Mouse (Mus musculus): ENCODE data around the gene Lrrc4. TPM values are rescaled to one million over a fixed set of nuclear protein-coding genes. Genes with fewer than 3 reads are reported as not detected.

The Lrrc4 gene
- 10 to 100 TPM; 62.3 to 65.5 TPM for total RNA-seq (2021)
- long read RNA-seq, transcript Lrrc4-201 (1 exons, 3,615 nt) = major isoform, 29 of 43 reads
- long read RNA-seq, partial matches to known transcripts = 1 of 43 reads
- long read RNA-seq, other reads (novel, unspliced or antisense) = 13 of 43 reads

DNA sequence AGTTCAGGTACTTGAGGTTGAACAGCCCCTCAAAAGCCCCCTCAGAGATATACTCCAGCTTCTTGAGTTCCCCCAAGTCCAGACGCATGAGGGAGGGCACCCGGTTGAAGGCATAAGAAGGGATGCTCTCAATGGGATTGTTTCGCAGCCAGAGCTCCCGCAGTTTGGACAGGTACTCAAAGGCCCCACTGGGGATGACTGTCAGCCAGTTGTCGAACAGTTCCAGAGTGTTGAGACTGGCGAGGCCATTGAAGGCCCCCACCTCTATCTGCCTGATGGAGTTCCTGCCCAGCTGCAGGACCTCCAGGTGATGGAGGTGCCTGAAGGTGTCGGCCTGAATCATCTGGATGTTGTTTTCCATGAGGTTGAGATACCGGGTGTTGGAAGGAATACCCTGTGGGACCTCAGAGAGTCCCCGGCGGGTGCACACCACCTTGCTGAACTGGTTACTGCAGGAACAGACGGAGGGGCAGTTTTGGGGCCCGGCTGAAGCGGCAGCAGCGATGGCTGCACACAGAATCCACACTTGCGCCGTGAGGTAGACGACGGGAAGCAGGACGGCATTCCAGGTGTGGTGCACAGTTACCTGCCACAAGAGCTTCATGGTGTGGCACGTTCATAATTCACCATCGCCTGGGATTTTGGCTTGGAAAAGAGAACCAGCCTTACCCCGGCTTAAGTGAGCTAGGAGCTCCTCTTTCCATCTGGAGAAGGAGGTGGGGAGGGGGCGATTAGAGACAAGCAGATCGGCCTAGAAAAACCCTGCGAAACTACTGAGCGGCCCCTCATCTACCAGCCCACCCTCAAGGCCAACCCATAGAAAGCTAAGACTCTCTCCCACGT, at the start of gene Lrrc4:
Gene Lrrc4 (minus strand): TSS at position 737 of the 843 bp plus-strand sequence.
- peak in 1 of 2 experiments; percentile 47 for DNase-seq (ENCODE audit: low spot score in 2 of 2)

DNA sequence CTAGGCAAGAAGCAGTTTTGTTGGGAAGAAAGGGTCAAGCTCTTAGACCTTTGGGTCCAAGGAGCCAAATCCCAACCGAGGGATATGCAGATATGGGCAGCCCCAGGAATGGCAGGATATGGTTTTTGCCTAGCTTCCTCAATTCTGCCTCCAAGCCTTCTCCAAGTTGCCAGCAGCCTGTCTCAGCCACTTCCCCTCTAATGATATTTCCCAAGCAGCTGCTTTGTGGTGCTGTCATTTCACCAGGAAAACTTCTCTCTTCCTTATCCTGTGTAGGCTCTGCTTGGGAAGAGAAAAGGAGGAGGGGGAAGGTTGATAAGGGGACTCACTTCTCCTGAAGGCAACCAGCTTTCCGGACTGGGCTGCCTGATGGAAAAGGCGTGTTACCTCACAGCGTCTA, 49.4 kb upstream of the Lrrc4 start:
- no peak for DNase-seq (ENCODE audit: low spot score in 2 of 2)

DNA sequence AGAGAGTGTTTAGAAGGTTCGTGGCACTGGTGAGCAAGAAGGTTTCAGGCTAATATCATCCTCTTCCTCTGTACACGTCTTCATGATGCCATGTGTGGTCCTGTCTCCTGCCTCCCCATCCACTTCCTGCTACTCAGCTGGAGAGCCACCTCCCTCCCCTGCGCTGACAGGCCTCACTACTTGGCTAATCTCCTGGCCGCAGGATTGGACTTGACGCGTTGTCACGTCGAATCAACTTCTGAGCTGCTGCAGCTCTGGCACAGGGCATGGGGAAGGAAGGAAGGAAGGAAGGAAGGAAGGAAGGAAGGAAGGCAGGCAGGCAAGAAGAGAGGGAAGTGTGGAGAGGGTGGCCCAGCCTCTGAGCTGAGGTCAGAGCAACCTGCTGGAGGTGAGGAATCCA, 47.8 kb upstream of the Lrrc4 start:
- no peak for DNase-seq (ENCODE audit: low spot score in 2 of 2)

DNA sequence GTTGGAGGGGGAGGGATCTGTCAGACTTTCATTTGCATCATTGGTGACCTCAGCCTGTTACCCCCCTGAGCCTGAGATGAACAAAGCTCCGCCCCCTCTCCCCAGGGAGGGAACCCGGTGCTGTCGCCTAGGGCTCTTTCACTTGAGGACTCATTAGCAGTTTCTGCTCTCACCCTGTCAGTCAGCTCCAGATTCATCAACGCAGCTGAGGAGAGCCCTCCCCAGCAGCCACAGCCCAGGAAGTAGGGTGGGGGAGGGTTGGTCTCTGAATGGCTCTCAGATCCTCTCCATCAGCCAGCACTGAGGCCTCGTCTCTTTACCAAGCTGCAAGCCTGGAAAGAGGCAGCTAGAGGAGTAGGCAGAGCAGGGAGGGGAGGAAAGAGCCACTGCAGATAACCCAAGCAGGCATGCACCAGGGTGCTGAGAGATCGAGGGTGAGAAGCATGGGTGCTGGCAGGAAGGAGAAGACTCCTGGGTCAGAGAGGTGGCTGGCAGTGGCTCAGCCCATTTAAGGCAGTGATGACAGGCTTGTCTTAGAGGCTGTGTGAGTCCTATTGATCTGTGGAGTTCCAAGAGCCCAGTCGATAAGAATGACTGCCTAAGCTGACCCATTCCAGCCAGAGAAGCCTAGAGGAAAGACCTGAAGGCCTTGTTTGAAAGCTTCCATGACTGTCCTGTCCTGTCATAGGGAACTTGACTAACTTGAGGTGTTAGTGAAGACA, 46.6 kb upstream of the Lrrc4 start:
- no peak for DNase-seq (ENCODE audit: low spot score in 2 of 2)

DNA sequence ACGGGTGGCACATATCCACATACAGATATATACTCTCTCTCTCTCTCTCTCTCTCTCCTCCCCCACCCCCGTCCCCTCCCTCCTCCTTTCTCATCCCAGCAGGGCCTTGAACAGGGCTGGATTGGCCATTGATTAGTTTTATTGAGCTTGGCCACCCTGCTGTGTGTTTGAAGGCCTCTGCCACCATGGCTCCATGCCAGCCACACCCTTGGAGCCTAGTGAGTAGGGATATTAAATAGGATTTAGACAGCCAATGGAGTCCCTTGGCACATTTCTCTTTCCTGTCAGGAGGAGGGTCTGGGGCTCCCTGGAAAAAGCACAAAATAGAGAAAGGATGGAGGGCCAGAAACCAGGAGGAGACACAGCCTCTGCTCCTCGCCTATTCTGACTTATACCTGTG, 44.9 kb upstream of the Lrrc4 start:
- DNase-seq (ENCODE audit: low spot score in 2 of 2) = no peak

DNA sequence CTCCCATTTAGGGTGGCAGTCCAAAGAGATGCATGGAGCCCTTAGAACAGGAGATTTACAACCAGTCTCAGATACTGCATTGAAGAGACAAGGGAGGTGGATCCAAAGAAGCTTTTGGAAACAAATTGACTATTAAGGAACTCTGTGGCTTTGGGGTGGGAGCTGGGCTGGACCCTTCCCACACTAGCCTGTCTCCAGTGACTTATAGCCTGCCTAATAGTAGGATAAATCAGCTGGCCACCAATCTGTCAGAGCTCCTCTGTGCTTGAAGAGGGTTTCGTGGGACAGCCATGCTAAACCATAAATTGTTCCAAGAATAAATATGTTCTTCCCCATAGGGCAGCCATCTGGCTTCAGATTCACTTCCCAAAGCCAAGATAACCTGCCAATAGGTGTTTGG, 43.8 kb upstream of the Lrrc4 start:
- no peak for DNase-seq (ENCODE audit: low spot score in 2 of 2)

DNA sequence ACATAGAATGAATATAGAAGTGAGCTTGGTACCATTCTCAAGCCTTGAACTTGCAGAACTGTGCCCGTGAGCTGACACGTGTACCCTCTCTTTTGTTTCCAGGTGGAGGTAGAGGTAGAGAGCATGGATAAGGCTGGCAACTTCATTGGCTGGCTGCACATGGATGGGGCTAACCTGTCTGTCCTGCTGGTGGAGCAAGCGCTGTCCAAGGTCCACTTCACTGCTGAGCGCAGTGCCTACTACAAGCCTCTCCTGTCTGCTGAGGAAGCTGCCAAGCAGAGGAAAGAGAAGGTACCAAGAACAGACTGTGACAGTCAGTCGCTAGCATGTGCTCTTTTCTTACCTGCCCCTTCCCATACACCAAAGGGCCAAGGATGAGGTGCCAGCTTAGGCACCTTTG, 43.2 kb upstream of the Lrrc4 start:
- no peak for DNase-seq (ENCODE audit: low spot score in 2 of 2)

DNA sequence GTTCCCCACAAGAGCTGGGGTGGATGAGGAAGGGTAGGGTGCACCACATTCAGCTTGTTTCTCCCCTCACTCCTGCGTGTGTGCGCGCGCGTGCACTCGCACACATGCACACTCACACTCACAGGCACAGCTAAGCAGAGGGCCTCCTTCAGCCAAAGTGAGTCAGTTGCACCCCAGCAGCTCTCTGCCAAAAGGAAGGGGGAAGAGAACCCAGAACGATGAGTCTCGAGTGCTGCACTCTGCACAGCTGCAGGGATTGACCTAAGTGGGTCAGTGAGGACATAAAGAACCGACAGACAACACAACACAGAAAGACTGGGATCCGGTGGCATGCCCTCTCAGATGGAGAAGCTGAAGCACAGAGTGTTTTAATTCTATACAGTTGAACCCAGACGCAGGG, 42.5 kb upstream of the Lrrc4 start:
- no peak for DNase-seq (ENCODE audit: low spot score in 2 of 2)

DNA sequence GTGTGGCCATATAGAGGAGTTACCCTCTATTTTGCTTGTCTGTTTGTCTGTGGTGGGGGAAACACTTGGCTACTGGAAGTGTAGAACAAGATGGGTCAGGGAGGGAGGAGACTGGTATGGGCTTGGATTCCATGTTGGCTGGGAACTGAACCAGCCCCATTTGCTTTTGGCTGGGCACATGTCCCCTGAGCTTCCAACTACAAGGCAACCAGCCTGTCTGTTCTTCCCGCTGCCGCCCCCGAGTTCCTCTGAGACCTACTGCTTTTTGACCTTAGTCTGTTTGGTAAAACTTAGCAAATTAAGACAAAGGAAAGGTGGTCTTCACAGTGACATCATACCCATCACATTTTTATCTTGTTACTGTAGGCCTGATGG, 40.9 kb upstream of the Lrrc4 start:
- no peak for DNase-seq (ENCODE audit: low spot score in 2 of 2)

DNA sequence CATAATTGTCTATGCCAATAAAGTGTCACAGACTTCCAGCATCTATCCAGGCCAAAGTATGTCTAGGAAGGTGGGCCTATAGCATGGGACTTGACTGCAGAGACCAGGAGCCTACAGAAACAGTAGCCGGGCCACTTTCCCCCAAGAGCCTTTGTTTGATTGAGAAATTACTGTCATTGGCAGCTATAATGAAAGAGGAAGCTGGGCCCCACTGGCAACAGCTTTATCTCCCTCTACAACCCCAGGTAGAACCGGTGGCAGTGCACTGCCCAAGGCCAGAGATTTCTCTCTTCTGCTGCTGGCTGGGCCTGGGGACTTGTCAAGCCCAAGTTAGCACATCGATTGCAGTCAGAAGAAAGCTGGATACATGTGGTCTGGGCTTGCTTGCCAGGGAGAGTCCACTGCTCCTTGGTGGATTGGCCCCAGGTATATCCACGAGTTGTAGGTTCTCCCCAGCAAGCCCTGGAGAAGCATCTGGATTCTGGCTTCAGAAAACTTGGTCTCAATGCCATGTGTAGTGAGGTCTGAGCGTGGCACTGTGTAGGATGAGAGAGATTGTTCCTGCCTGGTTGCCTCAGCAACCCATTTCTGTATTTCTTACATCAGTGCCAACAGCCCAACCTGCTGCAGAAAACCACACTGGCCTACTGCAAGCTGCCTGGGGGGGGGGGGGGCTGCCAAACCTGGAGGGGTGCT, 40.3 kb upstream of the Lrrc4 start:
- DNase-seq (ENCODE audit: low spot score in 2 of 2) = peak in 1 of 2 experiments; percentile 43

DNA sequence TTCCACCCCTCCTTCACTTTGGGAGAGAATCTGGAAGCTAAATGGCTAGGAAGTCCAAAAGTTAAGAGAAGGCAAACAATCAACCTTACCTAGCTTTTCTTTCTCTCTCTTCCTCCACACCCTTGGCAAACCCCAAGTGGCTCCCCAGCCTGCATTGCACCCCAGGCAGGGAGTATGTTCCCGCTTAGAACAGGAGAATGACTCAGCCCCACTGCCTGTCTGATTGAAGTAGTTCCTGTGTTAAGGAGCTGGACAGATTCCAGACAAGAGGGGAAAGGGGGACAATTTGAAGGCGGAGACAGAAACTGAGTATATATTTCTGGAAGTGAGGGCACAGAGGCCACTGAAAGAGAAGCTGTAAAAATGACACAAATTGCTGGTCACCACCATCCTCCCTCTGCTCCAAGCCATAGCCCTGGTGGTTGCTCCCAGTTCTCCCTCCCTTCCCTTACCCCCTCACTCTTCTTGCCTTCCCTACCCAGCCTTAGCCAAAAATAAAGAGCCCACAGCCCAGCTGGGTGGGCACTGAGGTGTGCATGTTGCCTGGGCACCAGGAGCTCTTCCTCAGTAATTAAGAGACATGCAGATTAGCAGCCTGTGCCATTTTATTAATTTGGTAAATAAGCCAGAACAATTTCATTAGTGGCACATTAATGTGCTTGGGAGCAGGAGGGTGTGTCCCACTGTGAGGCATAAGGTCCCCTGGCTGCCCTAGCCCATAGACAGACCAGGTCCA, 36.1 kb upstream of the Lrrc4 start:
- no peak for DNase-seq (ENCODE audit: low spot score in 2 of 2)

DNA sequence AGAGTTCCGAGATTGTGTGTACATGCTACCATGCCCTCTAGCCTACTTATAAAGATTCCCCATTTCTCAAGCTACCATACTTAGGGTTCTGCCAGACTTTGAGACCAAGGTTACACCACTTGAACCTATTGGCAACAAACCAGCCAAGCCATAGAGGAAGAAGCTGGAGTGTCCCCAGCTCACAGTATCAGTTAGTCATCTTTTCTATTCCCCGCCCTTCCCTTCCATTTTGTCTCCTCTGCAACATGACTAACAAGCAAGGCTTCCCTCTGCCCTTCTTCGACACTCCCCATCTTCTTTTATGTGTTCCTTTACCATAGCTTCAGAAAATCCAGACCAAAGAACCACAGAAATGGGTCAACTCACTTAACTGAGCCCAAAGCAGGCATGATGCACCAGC, 34.7 kb upstream of the Lrrc4 start:
- DNase-seq (ENCODE audit: low spot score in 2 of 2) = no peak

DNA sequence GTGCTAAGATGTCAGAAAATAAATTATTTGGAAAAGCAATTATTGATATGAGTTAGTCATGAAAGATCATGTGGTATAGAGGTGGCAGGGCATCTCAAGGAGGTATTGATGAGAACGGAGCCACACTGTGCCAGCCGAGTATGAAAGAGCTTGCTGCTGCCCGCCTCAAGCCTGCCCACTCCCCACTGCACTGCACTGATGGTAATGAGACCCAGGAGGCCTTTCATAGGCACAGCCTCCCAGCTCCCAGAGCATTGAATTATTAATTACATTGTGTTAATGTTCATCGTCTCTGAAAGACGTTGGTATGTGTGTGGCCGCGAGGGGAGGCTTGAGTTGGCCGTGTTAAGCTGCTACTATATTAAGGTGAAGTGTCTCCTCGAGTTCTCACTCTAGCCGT, 33.6 kb upstream of the Lrrc4 start:
- DNase-seq (ENCODE audit: low spot score in 2 of 2) = no peak

DNA sequence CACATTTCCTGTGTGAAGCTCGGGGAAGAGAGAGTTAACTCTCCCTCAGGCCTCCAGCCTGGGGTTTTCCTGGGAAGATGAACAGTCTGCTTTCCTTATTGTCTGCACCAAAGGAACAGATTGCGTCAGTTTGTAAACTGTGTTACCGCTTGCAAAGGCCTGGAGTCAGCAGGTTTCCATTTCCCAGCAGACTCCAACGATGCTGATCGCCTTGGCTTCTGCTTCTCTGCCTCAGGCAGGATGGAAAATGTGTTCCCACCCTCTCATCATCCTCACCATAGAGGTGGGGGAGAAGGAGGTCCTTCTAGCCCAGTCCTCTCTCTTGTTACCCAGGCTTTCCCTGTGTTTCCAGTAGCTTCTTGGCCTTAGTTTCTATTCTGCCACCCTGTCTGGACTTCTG, 33.1 kb upstream of the Lrrc4 start:
- DNase-seq (ENCODE audit: low spot score in 2 of 2) = peak in 1 of 2 experiments; percentile 44

DNA sequence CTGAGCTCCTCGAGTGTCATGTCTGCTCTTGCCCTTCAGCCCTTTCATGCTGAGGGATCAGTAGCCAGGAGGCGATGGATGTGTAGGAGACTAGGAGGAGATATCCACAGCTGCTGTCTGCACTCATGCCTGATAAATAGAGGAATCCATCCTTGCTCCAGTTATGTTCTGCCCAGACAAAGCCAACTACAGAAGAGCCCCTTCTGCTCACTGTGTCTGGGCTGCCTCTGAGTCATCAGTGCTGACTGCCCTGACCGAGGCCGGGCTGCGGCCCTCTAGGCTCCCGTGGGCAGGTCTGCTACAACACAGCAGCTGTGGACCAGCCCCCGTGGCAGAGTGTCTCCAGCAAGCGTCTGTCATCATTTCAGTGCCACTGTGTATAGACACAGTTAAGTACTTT, 30.8 kb upstream of the Lrrc4 start:
- no peak for DNase-seq (ENCODE audit: low spot score in 2 of 2)

DNA sequence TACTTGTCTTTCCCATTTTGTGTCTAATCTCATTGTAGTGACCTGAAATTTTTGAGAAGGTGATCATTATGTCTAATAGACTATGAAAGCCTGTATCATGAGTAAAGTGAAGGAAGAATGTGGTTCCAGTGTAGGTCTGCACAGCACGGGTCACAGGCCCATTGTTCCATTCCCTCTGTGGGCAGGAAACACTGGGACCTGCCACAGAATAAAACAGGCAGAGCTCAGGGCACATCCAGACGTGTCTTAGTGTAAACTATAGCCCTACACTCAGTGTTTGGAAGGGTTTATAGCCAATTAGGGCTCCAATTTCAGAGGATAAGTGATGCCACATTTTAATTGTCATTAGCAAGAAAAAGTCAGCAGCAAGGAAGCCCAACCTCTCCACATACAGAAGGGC, 29.4 kb upstream of the Lrrc4 start:
- DNase-seq (ENCODE audit: low spot score in 2 of 2) = no peak

DNA sequence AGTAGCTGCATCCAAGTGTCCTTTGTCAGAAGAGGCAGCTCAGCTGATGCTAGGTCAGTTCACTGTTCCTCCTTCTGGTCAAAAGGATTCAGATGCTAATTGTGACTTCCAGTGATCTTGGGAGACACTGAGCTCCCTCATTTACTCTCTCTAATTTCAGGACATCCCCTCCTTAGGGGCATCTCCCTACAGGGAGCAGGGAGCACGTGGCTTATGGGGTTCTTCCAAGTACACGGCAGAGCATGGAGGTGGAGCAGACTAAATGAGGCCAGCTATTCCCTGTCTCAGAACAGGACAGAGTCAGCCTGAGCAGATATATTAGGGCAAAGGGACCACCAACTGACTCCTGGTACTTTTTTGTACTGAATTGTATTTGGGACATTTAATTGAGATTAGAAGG, 28.9 kb upstream of the Lrrc4 start:
- DNase-seq (ENCODE audit: low spot score in 2 of 2) = no peak

DNA sequence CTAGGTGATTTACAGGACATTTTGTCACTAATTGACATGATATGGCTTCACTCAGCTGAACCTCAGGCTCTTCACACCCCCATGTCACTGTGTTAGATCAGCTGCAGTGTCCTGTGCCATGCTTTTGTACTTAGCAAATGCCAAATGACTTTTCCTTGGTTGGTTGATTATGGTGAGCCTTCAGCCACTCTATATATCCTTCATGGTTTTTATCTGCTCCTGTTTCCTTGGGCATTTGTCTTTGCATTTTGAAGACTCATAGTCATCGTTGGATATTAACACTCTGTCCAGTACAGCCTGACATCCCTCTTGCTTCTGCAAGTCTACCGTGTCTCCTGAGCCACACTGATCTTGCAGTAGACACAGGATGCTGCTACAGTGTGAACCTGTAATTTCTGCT, 27.5 kb upstream of the Lrrc4 start:
- DNase-seq (ENCODE audit: low spot score in 2 of 2) = no peak

DNA sequence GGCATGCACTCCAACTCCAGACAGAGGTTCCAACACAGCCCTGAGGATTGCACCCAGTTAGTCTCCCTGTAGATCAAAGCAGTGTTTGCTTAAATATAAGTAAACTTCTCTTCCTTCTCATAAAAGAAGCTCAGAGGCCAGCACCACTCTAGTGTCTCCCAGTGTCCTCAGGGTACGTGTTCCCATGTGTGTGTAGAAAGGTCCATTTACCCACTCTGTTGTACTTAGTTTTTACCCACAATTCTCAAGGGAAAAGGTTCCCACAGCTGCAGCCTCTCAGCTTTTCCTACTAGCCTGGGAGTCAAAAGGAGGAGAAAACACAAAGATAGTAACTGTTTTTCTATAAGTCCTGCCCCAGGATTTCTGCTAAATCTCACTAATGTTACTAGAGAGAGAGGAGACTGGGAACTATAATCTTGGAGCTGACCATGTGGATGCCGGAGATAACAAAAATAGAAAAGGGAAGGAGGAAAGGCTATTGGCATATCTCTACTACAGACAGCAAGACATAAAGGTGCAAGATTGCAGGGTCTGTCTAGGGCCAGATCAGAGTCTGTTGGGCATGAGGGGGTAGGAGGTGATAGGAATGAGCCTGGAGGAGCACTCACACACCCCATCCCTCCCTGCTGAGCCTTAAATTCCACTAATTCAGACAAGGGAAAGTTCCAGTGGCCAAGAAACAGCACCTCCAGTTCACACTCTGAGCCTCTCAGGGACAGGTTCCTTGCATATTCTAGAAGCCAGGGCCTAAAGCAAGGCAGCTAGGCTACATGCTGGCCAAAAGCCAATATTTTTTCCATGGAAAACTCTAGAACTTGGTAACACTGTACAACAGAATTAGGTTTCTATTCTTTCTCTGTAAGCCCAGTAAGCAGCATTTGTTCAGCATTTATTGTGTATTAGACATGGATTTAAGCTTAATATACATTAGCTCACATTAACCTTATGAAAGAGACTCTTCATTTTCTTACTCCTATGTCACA, 25.9 kb upstream of the Lrrc4 start:
- DNase-seq (ENCODE audit: low spot score in 2 of 2) = no peak

DNA sequence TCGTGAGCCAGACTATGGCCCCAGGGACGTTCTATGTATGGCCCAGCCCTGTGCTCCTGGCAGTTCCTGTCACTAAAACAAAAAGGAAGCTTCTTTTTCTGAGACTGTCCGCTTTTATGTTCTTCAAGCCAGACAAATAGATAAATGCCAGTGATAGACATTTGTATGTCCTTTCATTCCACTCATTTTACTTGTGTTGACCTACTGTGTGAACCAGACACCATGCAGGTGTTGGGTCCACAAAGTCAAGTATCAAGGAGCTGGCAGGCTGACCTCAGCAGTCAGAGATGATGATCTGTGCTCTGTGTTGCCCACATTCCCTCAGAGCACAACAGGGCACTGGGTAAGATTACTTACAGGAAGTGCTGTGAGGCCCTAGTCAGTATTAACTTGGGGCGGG, 25.2 kb upstream of the Lrrc4 start:
- no peak for DNase-seq (ENCODE audit: low spot score in 2 of 2)

Data from layer of hippocampus, postnatal 10 days (tissue).